Mouse (Mus musculus): ENCODE measurements at regions not wholly inside any gene's neighbourhood (a gene's known extent, or its start where the extent isn't known, plus 50 kb on each side); places are given as distances from the start of the nearest gene placed in this dataset.
A peak's percentile ranks its signal among the peaks of the same experiment; 100 is the strongest.

GRCm38 (mm10) chr1:153962161-153962720 lies 62.2 kb upstream of the Teddm2 start:
- DNase-seq = no peak

GRCm38 (mm10) chr1:153963744-153964342 lies 63.8 kb upstream of the Teddm2 start:
- DNase-seq = no peak

GRCm38 (mm10) chr1:153969401-153969800 lies 69.4 kb upstream of the Teddm2 start:
- no peak for DNase-seq

- no peak for DNase-seq
These were observed 74.3 kb upstream of the Teddm2 start for GRCm38 (mm10) chr1:153974300-153974699.

GRCm38 (mm10) chr1:153977963-153978726 lies 78.1 kb upstream of the Teddm2 start:
- no peak for DNase-seq

GRCm38 (mm10) chr1:153980886-153981285 lies 80.9 kb upstream of the Teddm2 start:
- DNase-seq = peak; percentile 1 to 7

GRCm38 (mm10) chr1:153985595-153985994 lies 85.6 kb upstream of the Teddm2 start:
- DNase-seq = no peak

GRCm38 (mm10) chr1:153986632-153987031 lies 86.6 kb upstream of the Teddm2 start:
- DNase-seq = no peak

- no peak for DNase-seq
These were observed 88.3 kb upstream of the Teddm2 start for GRCm38 (mm10) chr1:153988297-153988696.

- DNase-seq = no peak
These were observed 90.8 kb upstream of the Teddm2 start for GRCm38 (mm10) chr1:153990651-153991435.

GRCm38 (mm10) chr1:153992466-153992865 lies 92.4 kb upstream of the Teddm2 start:
- DNase-seq = no peak

GRCm38 (mm10) chr1:153994871-153995270 lies 94.8 kb upstream of the Teddm2 start:
- DNase-seq = no peak

- DNase-seq = no peak
These were observed 97.5 kb upstream of the Teddm2 start for GRCm38 (mm10) chr1:153997201-153998181.

GRCm38 (mm10) chr1:153999776-154000175 lies 99.7 kb upstream of the Teddm2 start:
- no peak for DNase-seq

GRCm38 (mm10) chr1:154003669-154004068 lies 103.6 kb upstream of the Teddm2 start:
- peak; percentile 6 to 8 for DNase-seq

- DNase-seq = no peak
These were observed 104.6 kb upstream of the Teddm2 start for GRCm38 (mm10) chr1:154004647-154005046.

GRCm38 (mm10) chr1:154006055-154006454 lies 106.0 kb upstream of the Teddm2 start:
- DNase-seq = peak in 1 of 2 experiments; percentile 2

- DNase-seq = no peak
These were observed 107.4 kb upstream of the Teddm2 start for GRCm38 (mm10) chr1:154007440-154007839.

- DNase-seq = peak in 1 of 2 experiments; percentile 4
These were observed 108.7 kb upstream of the Teddm2 start for GRCm38 (mm10) chr1:154008593-154009310.

GRCm38 (mm10) chr1:154010681-154011080 lies 110.7 kb upstream of the Teddm2 start:
- DNase-seq = no peak

GRCm38 (mm10) chr1:154016516-154016915 lies 116.5 kb upstream of the Teddm2 start:
- no peak for DNase-seq

All from B cell, adult 2 months (primary cell).